Mouse (Mus musculus): ENCODE measurements at regions not wholly inside any gene's neighbourhood (a gene's known extent, or its start where the extent isn't known, plus 50 kb on each side); places are given as distances from the start of the nearest gene placed in this dataset.
A peak's percentile ranks its signal among the peaks of the same experiment; 100 is the strongest.

DNA sequence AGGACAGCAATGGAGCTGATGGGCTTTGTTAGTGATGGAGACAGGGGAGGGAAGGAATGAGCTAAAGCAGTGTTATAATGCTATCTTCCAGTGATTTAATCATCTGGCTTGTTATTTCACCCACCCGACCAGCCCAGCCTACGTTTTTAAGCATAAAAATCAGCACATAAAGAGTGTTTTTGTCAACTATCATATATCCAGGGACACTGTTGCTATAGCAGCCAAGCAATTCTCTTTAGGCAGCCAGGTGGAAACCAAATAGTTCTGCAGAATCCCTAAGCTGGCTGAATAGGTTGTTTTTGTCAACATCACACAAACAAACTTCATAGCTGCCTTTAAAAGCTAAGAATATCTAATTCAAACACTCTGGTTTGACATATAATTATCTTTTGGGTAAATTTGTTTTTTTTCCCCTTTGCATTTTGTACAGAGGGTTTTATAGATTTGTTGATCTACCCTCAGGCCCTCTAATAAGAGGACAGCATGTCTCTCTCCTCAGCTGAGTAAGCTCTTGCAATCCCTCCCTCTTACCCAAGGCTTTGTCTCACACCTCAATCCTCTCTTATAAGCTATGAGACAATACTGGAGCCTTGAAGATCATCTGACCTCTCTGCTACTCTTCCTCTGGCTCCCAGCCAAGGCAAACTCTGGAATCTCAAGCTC lies 104.7 kb upstream of the Camk2d start:
- no peak for DNase-seq

- DNase-seq, result no peak
These were observed 104.2 kb upstream of the Camk2d start for GRCm38 (mm10) chr3:126491914-126492265.

DNA sequence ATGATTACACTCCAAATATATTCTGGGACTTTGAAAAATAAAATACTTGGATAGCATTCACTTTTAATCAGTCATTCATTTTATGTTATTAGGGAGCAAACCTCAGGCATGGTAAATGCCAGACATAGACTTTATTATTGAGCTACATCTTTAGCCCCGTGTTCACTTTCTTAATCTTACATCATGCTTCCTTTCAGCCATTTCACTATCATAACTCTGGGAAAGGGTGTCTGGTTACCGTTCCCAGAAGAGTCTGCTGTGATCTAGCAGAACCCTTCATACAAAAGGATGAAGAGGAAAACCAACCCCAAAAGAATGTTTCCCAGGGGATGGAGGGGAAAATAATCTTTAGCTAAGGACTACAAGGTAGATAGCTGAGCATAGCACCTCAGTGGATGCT lies 97.3 kb upstream of the Camk2d start:
- no peak for DNase-seq

GRCm38 (mm10) chr3:126500247-126500646 lies 95.9 kb upstream of the Camk2d start:
- DNase-seq, result no peak

GRCm38 (mm10) chr3:126501826-126502225 lies 94.3 kb upstream of the Camk2d start:
- no peak for DNase-seq

GRCm38 (mm10) chr3:126505685-126506084 lies 90.4 kb upstream of the Camk2d start:
- DNase-seq, result no peak

GRCm38 (mm10) chr3:126514842-126515241 lies 81.3 kb upstream of the Camk2d start:
- no peak for DNase-seq

- no peak for DNase-seq
These were observed 61.8 kb upstream of the Camk2d start for GRCm38 (mm10) chr3:126534118-126534820.

DNA sequence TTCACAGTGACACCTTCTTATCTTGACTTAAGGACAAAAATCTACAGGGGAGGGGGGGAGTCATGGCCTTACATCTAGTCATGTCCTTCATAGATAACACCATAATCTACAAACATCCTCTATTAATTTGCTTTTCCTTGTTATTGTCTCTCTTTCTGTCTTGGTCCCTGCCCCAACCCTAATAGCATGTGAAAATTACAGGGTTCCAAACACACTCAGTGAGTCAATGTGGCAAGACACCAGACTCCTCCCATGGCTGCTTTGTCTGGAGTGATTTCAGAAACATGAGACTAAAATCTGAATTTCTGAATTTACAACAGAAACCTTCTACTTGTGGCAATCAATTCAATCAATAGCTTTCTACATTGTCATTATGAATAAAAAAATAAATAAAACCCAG lies 60.8 kb upstream of the Camk2d start:
- DNase-seq, result no peak

- DNase-seq, result no peak
These were observed 57.6 kb upstream of the Camk2d start for GRCm38 (mm10) chr3:126538516-126538915.

DNA sequence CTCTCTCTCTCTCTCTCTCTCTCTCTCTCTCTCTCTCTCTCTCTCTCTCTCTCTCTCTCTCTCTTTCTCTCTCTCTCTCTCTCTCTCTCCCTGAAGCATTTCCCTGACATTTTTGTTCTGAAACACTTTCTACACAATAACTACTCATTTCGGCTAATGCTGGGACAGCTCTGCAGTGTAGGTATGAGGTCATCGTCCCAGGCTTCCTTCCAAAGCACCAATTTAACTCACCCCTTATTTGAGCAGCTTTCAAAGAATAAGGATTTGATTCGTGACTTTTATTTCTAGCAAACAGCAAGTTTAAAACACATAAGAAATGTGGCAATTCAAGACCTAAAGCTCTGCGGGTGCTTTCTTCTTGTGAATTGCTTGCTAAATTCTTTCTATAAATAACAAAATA lies 55.0 kb upstream of the Camk2d start:
- DNase-seq, result peak; percentile 29

Measured in adrenal gland, postnatal 14 days (tissue).